Mouse (Mus musculus): ENCODE measurements around the gene Col4a1.

Gene Col4a1

GRCm38 (mm10) chr8:11173284-11174191 lies 139.1 kb downstream of the Col4a1 start:
- DNase-seq (ENCODE audit: low spot score): peak; percentile 73

- DNase-seq (ENCODE audit: low spot score): no peak
These were observed 141.1 kb downstream of the Col4a1 start for GRCm38 (mm10) chr8:11171526-11171925.

GRCm38 (mm10) chr8:11169383-11169782 lies 143.2 kb downstream of the Col4a1 start:
- no peak for DNase-seq (ENCODE audit: low spot score)

GRCm38 (mm10) chr8:11168780-11169179 lies 143.8 kb downstream of the Col4a1 start:
- no peak for DNase-seq (ENCODE audit: low spot score)

- no peak for DNase-seq (ENCODE audit: low spot score)
These were observed 144.7 kb downstream of the Col4a1 start for GRCm38 (mm10) chr8:11167955-11168354.

- no peak for DNase-seq (ENCODE audit: low spot score)
These were observed 147.0 kb downstream of the Col4a1 start for GRCm38 (mm10) chr8:11165592-11165991.

GRCm38 (mm10) chr8:11156319-11156692 lies 156.3 kb downstream of the Col4a1 start:
- DNase-seq (ENCODE audit: low spot score): no peak

- no peak for DNase-seq (ENCODE audit: low spot score)
These were observed 156.9 kb downstream of the Col4a1 start for GRCm38 (mm10) chr8:11155579-11156318.

GRCm38 (mm10) chr8:11150268-11150667 lies 162.4 kb downstream of the Col4a1 start:
- no peak for DNase-seq (ENCODE audit: low spot score)

- DNase-seq (ENCODE audit: low spot score): no peak
These were observed 163.3 kb downstream of the Col4a1 start for GRCm38 (mm10) chr8:11149201-11149810.

- DNase-seq (ENCODE audit: low spot score): no peak
These were observed 163.8 kb downstream of the Col4a1 start for GRCm38 (mm10) chr8:11148797-11149196.
